Mouse (Mus musculus): ENCODE results near the gene Arhgef40.

GRCm38 (mm10) chr14:51983855-51984246 is 668 bp upstream of the Arhgef40 start:
- no peak for TF ChIP-seq CTCF (IDR thresholded peaks at IDR 0.05; ENCODE audit: low read depth)
- TF ChIP-seq EP300 (optimal IDR thresholded peaks at IDR 0.05), result no peak

All from stomach, postnatal 0 days (tissue).